Mouse (Mus musculus) kidney, postnatal 14 days (tissue): ENCODE results near the gene Rnase4.

Experiments used
- DNase-seq: peaks from one replicate; pipeline ENCODE4 v3.0.0; 2022; ENCODE audit warnings: mixed read lengths

Gene Rnase4

GRCm38 (mm10) chr14:51090921-51091900 lies at the start of gene Rnase4, which contains the start of gene Ang:
Rnase4 (plus strand) TSS chr14:51091077.
Ang (plus strand) TSS chr14:51091150.
- peak; percentile 52 for DNase-seq

GRCm38 (mm10) chr14:51041769-51042168 lies 49.1 kb upstream of the Rnase4 start, which contains the start of gene Rnase9:
Rnase9 (minus strand) TSS chr14:51041869.
- no peak for DNase-seq

GRCm38 (mm10) chr14:51047846-51048245 lies 43.0 kb upstream of the Rnase4 start:
- no peak for DNase-seq

- no peak for DNase-seq
Observed at GRCm38 (mm10) chr14:51050063-51050462, 40.8 kb upstream of the Rnase4 start, which contains the start of gene Rnase11. Rnase11 (minus strand) TSS chr14:51050163.

GRCm38 (mm10) chr14:51051941-51052340 lies 38.9 kb upstream of the Rnase4 start:
- no peak for DNase-seq

- no peak for DNase-seq
Observed at GRCm38 (mm10) chr14:51053176-51053575, 37.7 kb upstream of the Rnase4 start.

- DNase-seq, result no peak
Observed at GRCm38 (mm10) chr14:51054243-51055237, 36.3 kb upstream of the Rnase4 start.

GRCm38 (mm10) chr14:51057401-51057831 lies 33.5 kb upstream of the Rnase4 start, which contains the start of gene Rnase12:
Rnase12 (minus strand) TSS chr14:51057661.
- DNase-seq, result no peak

- DNase-seq, result no peak
Observed at GRCm38 (mm10) chr14:51060761-51061160, 30.1 kb upstream of the Rnase4 start.

- no peak for DNase-seq
Observed at GRCm38 (mm10) chr14:51068956-51069355, 21.9 kb upstream of the Rnase4 start.

- peak; percentile 28 for DNase-seq
Observed at GRCm38 (mm10) chr14:51069617-51070016, 21.3 kb upstream of the Rnase4 start.

- no peak for DNase-seq
Observed at GRCm38 (mm10) chr14:51074335-51074734, 16.5 kb upstream of the Rnase4 start, which contains the start of gene Olfr750. Olfr750 (minus strand) TSS chr14:51074435.

- DNase-seq, result no peak
Observed at GRCm38 (mm10) chr14:51079180-51079579, 11.7 kb upstream of the Rnase4 start.

- DNase-seq, result no peak
Observed at GRCm38 (mm10) chr14:51081035-51081434, 9.8 kb upstream of the Rnase4 start.

GRCm38 (mm10) chr14:51082599-51083581 lies 8.0 kb upstream of the Rnase4 start:
- DNase-seq, result peak; percentile 56

GRCm38 (mm10) chr14:51083805-51084204 lies 7.1 kb upstream of the Rnase4 start:
- no peak for DNase-seq

- no peak for DNase-seq
Observed at GRCm38 (mm10) chr14:51085086-51085485, 5.8 kb upstream of the Rnase4 start.

- no peak for DNase-seq
Observed at GRCm38 (mm10) chr14:51085911-51086310, 5.0 kb upstream of the Rnase4 start.

- DNase-seq, result no peak
Observed at GRCm38 (mm10) chr14:51087762-51088161, 3.1 kb upstream of the Rnase4 start.

- DNase-seq, result peak; percentile 89
Observed at GRCm38 (mm10) chr14:51088166-51088969, 2.5 kb upstream of the Rnase4 start.
